Mouse (Mus musculus): ENCODE measurements around the gene Fbxo44. TPM values are rescaled to one million over a fixed set of nuclear protein-coding genes. Genes with fewer than 3 reads are reported as not detected.

The Fbxo44 gene
- polyA plus RNA-seq, 1 experiment from 2014 or later: 101 TPM

DNA sequence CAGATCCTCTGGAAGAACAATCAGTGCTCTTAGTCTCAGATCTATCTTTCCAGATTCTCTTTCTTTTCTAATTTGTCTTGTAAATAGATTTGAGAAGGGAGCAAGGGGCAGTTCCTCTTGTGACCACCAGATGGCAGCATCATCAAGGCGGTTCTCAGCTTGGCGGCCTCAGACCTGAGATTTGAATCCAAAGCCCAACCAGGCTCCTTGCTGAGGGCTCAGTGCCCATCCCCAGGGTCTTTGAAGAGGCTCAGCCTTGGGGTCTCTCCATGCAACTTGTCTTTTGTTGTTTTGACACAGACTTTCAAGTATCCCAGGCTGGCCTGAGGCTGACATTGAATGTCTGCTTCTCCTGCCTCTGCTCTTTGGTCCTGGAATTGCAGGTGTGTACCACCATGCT lies 10.6 kb upstream of the Fbxo44 start:
- H3K4me3 ChIP-seq (replicated peaks; ENCODE audit: low read length): no peak overlapping the region
- H3K27me3 ChIP-seq (ENCODE audit: control insufficient read depth, insufficient read depth, low read length): peaks cover 26% of the 10 kb centered on the region
- H3K27ac ChIP-seq: no peak overlapping the region
- peak; percentile 86 for DNase-seq (ENCODE audit: low spot score)
- H3K9ac ChIP-seq: no peak overlapping the region
- H3K36me3 ChIP-seq (replicated peaks; ENCODE audit: control insufficient read depth, insufficient read depth): no peaks in the 10 kb centered on the region
- H3K4me1 ChIP-seq (replicated peaks; ENCODE audit: control insufficient read depth, insufficient read depth, low read length): peaks cover 27% of the 10 kb centered on the region
- H3K9me3 ChIP-seq (ENCODE audit: control insufficient read depth, low read length): no peaks in the 10 kb centered on the region
- no peak overlapping the region for H3K4me2 ChIP-seq (replicated peaks)
- WGBS: 2% methylated on average over 2 of the region's 2 CpGs
- ATAC-seq (ENCODE audit: low FRiP score): no peak

DNA sequence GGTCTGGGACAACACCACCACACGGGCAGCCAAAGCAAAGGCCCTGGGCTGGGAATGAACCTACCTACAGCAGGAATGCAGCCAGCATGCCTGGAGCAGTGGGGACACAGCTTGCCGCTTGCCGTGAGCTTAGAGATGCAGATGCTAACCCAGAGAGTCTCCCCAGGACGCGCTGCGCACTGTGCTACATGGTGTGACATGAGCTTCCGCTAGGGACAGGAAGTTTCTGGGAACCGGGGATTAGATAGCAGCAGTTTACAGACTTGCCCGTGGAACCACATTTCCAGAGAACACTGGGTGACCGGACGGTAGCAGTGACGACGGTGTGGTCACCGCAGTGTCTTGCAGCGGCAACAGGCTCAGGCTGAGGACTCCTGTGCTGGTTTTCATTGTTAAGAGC lies 9.3 kb upstream of the Fbxo44 start:
- no peak overlapping the region for H3K4me2 ChIP-seq (replicated peaks)
- H3K36me3 ChIP-seq (replicated peaks; ENCODE audit: control insufficient read depth, insufficient read depth): no peaks in the 10 kb centered on the region
- H3K27ac ChIP-seq: no peak overlapping the region
- H3K27me3 ChIP-seq (ENCODE audit: control insufficient read depth, insufficient read depth, low read length): peaks cover 39% of the 10 kb centered on the region
- H3K9ac ChIP-seq: no peak overlapping the region
- no peak overlapping the region for H3K4me3 ChIP-seq (replicated peaks; ENCODE audit: low read length)
- WGBS: 26% methylated on average over 15 of the region's 15 CpGs
- H3K9me3 ChIP-seq (ENCODE audit: control insufficient read depth, low read length): no peaks in the 10 kb centered on the region
- DNase-seq (ENCODE audit: low spot score): no peak
- ATAC-seq (ENCODE audit: low FRiP score): no peak
- H3K4me1 ChIP-seq (replicated peaks; ENCODE audit: control insufficient read depth, insufficient read depth, low read length): peaks cover 22% of the 10 kb centered on the region

DNA sequence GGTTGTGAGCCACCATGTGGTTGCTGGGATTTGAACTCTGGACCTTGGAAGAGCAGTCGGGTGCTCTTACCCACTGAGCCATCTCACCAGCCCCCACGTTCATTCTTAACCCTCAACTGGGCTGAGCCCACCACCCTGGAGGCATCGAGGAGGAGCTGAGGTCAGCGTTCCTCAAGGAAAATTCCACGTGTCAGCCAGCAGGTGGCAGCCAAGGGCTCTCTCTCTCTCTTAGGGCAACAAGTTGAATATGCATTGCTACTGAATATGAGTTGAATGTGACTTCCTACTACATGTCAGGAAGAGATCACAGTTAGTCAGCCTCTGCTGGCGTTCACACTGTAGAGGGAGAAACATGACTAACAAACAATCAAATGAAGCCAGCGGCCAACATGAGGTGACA lies 8.0 kb upstream of the Fbxo44 start:
- Histone ChIP-seq H3K4me1 (replicated peaks; ENCODE audit: control insufficient read depth, insufficient read depth, low read length) (peaks cover 21% of the 10 kb centered on the region), H3K9ac (no peak overlapping the region), H3K36me3 (replicated peaks; ENCODE audit: control insufficient read depth, insufficient read depth) (no peaks in the 10 kb centered on the region), H3K4me3 (replicated peaks; ENCODE audit: low read length) (no peak overlapping the region), H3K4me2 (replicated peaks) (no peak overlapping the region), H3K27me3 (ENCODE audit: control insufficient read depth, insufficient read depth, low read length) (peaks cover 49% of the 10 kb centered on the region), H3K27ac (no peak overlapping the region), H3K9me3 (ENCODE audit: control insufficient read depth, low read length) (no peaks in the 10 kb centered on the region)
- WGBS: 26% methylated on average over 7 of the region's 7 CpGs
- ATAC-seq (ENCODE audit: low FRiP score) (no peak), DNase-seq (ENCODE audit: low spot score) (peak; percentile 73)

DNA sequence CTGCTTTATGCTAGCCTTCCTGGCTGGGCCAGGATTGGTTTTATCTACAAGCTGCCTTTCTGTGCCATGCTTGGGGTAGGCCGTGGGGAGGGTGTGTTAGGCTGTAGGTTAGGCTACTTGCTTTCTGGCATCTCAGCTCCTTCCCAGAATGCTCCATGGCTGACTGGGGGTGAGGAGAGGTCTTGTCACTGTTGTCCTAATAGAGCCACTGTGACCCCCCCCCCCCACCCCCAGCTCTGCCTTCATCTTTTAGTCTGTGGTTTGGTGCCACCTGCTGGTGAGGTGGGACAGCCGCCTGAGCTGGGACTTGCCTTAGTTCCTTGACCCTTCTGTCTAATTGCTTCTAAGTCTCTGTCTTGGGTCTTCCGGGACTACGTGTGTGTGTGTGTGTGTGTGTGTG lies 6.7 kb upstream of the Fbxo44 start:
- 0 out of 2 replicates have a peak overlapping the region, but pooled peaks have one; percentile 20 for H3K9ac ChIP-seq
- H3K4me2 ChIP-seq (replicated peaks): peak overlapping the region; percentile 39
- ATAC-seq (ENCODE audit: low FRiP score) (0 out of 2 replicates have a peak, but pooled peaks have one; percentile 16), DNase-seq (ENCODE audit: low spot score) (no peak)
- H3K9me3 ChIP-seq (ENCODE audit: control insufficient read depth, low read length): no peaks in the 10 kb centered on the region
- no peak overlapping the region; the same call in 1 of the 2 replicates for H3K4me3 ChIP-seq (replicated peaks; ENCODE audit: low read length)
- H3K4me1 ChIP-seq (replicated peaks; ENCODE audit: control insufficient read depth, insufficient read depth, low read length): peaks cover 21% of the 10 kb centered on the region
- peaks cover 55% of the 10 kb centered on the region for H3K27me3 ChIP-seq (ENCODE audit: control insufficient read depth, insufficient read depth, low read length)
- 24% methylated on average over 4 of the region's 4 CpGs for WGBS
- H3K27ac ChIP-seq: peak overlapping the region; percentile 69
- no peaks in the 10 kb centered on the region for H3K36me3 ChIP-seq (replicated peaks; ENCODE audit: control insufficient read depth, insufficient read depth)

DNA sequence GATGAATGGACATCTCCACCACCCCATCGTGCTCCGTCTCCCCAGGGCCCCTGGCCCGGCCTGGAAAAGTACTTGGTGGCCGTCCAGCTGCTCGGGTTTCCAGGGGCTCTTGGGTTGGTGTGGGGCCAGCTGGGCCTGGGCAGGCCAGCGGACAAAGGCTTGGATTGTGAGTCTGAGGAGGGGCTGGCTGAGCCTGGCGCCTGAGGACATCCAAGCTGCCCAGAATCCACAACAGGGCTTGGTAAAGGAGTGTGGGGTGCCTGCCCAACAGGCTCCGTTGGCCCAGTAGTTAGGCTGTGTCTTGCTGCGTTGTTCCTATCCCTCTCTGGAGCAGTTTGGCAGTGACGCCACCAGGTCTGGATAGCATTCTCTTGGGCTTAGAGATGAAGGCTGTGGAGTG lies 6.1 kb upstream of the Fbxo44 start:
- DNase-seq (ENCODE audit: low spot score) (no peak), ATAC-seq (ENCODE audit: low FRiP score) (peak; percentile 70)
- H3K9ac ChIP-seq: peak overlapping the region; percentile 20; the same call in 1 of the 2 replicates
- no peaks in the 10 kb centered on the region for H3K36me3 ChIP-seq (replicated peaks; ENCODE audit: control insufficient read depth, insufficient read depth)
- peak overlapping the region; percentile 69 for H3K27ac ChIP-seq
- no peaks in the 10 kb centered on the region for H3K9me3 ChIP-seq (ENCODE audit: control insufficient read depth, low read length)
- H3K27me3 ChIP-seq (ENCODE audit: control insufficient read depth, insufficient read depth, low read length): peaks cover 60% of the 10 kb centered on the region
- no peak overlapping the region; the same call in 1 of the 2 replicates for H3K4me3 ChIP-seq (replicated peaks; ENCODE audit: low read length)
- WGBS: 3% methylated on average over 10 of the region's 10 CpGs
- H3K4me2 ChIP-seq (replicated peaks): peak overlapping the region; percentile 39
- peaks cover 21% of the 10 kb centered on the region for H3K4me1 ChIP-seq (replicated peaks; ENCODE audit: control insufficient read depth, insufficient read depth, low read length)

DNA sequence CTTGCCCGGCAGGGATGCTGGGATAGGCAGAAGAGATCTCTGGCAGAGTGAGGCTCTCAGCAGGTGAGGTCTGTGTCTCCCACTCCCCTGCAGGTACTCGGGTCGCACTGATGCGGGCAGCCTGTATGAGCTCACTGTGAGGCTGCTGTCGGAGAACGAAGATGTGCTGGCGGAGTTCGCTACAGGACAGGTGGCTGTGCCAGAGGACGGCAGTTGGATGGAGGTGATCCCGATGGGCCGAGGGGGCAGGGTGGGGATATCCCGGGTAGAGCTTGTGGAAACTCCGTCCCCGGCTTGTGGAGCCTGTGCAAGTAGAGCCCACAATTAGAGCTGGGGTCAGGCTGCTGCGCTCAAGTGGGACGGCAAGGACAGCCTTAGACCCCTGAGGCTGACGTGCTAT lies 5.3 kb upstream of the Fbxo44 start:
- Histone ChIP-seq H3K4me2 (replicated peaks) (peak overlapping the region; percentile 2; the same call in 1 of the 2 replicates), H3K27me3 (ENCODE audit: control insufficient read depth, insufficient read depth, low read length) (peaks cover 69% of the 10 kb centered on the region), H3K9ac (0 out of 2 replicates have a peak overlapping the region, but pooled peaks have one; percentile 6), H3K27ac (no peak overlapping the region), H3K9me3 (ENCODE audit: control insufficient read depth, low read length) (no peaks in the 10 kb centered on the region), H3K4me1 (replicated peaks; ENCODE audit: control insufficient read depth, insufficient read depth, low read length) (peaks cover 24% of the 10 kb centered on the region), H3K36me3 (replicated peaks; ENCODE audit: control insufficient read depth, insufficient read depth) (no peaks in the 10 kb centered on the region), H3K4me3 (replicated peaks; ENCODE audit: low read length) (peak overlapping the region; percentile 27; the same call in 1 of the 2 replicates)
- DNase-seq (ENCODE audit: low spot score) (no peak), ATAC-seq (ENCODE audit: low FRiP score) (no peak)
- WGBS: 7% methylated on average over 17 of the region's 17 CpGs

DNA sequence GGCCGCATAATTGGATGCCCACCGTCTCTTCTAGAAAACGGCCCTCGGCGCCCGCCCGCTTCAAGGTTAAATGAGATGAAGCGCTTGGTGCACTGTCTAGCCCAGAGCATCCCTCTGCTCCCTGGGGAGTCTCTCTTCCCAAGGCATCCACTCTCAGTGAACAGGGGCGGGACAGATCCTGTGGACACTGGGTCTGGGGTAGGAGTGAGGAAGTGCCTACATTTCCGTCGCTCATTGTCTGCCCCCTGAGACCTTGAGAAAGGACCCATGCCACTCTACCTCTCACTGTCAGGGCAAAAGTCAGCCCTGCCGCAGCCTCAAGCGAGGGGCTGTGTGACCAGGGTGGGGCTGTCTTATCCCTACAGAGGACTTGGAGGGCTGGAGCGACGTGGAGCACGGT lies 4.2 kb upstream of the Fbxo44 start:
- peak overlapping the region; percentile 27 for H3K4me3 ChIP-seq (replicated peaks; ENCODE audit: low read length)
- H3K4me2 ChIP-seq (replicated peaks): peak overlapping the region; percentile 54
- H3K9me3 ChIP-seq (ENCODE audit: control insufficient read depth, low read length): no peaks in the 10 kb centered on the region
- 1% methylated on average over 16 of the region's 16 CpGs for WGBS
- H3K27me3 ChIP-seq (ENCODE audit: control insufficient read depth, insufficient read depth, low read length): peaks cover 61% of the 10 kb centered on the region
- H3K4me1 ChIP-seq (replicated peaks; ENCODE audit: control insufficient read depth, insufficient read depth, low read length): peaks cover 23% of the 10 kb centered on the region
- no peak overlapping the region for H3K27ac ChIP-seq
- peak overlapping the region; percentile 46 for H3K9ac ChIP-seq
- no peaks in the 10 kb centered on the region for H3K36me3 ChIP-seq (replicated peaks; ENCODE audit: control insufficient read depth, insufficient read depth)
- ATAC-seq (ENCODE audit: low FRiP score) (no peak), DNase-seq (ENCODE audit: low spot score) (no peak)

DNA sequence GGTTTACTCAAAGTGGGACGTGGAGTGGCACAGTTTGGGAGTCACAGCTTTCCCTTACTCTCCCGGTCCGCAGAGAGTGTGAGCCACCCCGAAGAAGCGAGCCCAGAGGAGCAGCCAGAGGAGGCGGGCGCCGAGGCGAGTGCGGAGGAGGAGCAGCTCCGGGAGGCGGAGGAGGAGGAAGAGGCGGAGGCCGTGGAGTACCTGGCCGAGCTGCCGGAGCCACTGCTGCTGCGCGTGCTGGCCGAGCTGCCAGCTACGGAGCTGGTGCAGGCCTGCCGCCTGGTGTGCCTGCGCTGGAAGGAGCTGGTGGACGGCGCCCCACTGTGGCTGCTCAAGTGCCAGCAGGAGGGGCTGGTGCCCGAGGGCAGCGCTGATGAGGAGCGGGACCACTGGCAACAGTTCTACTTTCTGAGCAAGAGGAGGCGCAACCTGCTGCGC lies 3.7 kb upstream of the Fbxo44 start:
- Histone ChIP-seq H3K9ac (peak overlapping the region; percentile 46), H3K27me3 (ENCODE audit: control insufficient read depth, insufficient read depth, low read length) (peaks cover 61% of the 10 kb centered on the region), H3K27ac (no peak overlapping the region), H3K4me2 (replicated peaks) (peak overlapping the region; percentile 54), H3K36me3 (replicated peaks; ENCODE audit: control insufficient read depth, insufficient read depth) (no peaks in the 10 kb centered on the region), H3K9me3 (ENCODE audit: control insufficient read depth, low read length) (no peaks in the 10 kb centered on the region), H3K4me1 (replicated peaks; ENCODE audit: control insufficient read depth, insufficient read depth, low read length) (peaks cover 24% of the 10 kb centered on the region), H3K4me3 (replicated peaks; ENCODE audit: low read length) (peak overlapping the region; percentile 27)
- ATAC-seq (ENCODE audit: low FRiP score): no peak
- peak; percentile 69 for DNase-seq (ENCODE audit: low spot score)
- WGBS: under 1% methylated on average over 29 of the region's 29 CpGs

DNA sequence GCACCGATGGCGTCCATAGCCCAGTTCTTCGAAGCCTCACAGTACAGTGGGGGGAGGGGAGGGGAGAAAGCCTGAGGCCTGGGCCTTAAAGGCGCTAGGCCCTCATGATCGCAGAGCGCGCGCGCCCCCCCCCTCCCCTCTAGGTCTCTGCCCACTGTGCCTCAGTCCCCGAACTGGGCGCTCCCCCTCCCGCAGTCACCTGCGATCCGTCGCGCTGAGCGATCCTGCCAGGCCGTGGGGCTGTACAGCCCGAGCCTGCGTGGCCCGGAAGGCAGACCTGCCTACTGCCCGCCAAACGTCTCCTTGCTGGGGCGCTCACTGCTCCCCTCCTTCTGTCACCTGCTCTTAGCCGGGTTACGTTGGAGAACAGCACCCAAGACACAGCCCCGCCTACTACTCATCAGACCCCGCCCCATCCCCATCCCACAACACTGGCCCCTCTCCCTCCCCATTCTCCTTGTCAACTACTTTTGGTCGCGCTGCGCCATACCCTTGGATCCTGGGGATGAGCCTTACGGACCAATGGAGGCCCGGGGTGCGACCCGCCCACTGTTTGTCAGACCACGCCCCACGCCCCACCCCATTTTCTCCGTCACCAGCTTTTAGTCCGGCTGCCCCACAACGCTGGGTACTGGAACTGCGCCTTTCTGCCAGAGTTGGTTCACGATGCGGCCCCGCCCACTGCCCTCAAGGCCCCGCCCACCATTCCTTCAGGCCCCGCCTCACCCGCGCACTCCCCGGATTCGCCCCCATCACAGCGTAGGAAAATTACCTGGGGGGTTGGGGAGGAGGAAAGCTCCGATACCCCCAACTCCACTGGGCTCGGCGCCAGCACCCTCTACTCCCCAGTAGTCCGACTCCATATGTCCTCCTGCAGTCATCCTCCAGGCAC lies 492 bp downstream of the Fbxo44 start:
- under 1% methylated on average over 54 of the region's 55 CpGs for WGBS

More for the DNA sequence above, 492 bp downstream of the Fbxo44 start:
- Histone ChIP-seq H3K36me3 (replicated peaks; ENCODE audit: control insufficient read depth, insufficient read depth) (peaks cover 34% of the 10 kb centered on the region), H3K9me3 (ENCODE audit: control insufficient read depth, low read length) (no peaks in the 10 kb centered on the region), H3K9ac (peak overlapping the region; percentile 90), H3K27ac (peak overlapping the region; percentile 91), H3K4me1 (replicated peaks; ENCODE audit: control insufficient read depth, insufficient read depth, low read length) (peaks cover 29% of the 10 kb centered on the region), H3K4me2 (replicated peaks) (peak overlapping the region; percentile 82), H3K27me3 (ENCODE audit: control insufficient read depth, insufficient read depth, low read length) (peaks cover 41% of the 10 kb centered on the region), H3K4me3 (replicated peaks; ENCODE audit: low read length) (peak overlapping the region; percentile 76)
- DNase-seq (ENCODE audit: low spot score) (peak; percentile 92), ATAC-seq (ENCODE audit: low FRiP score) (peak; percentile 88)

Data from hindbrain, embryonic 14.5 days (tissue).